Mouse (Mus musculus): ENCODE data around the gene Scrn2. TPM values are rescaled to one million over a fixed set of nuclear protein-coding genes. Genes with fewer than 3 reads are reported as not detected.
A peak's percentile ranks its signal among the peaks of the same experiment; 100 is the strongest.

Scrn2 gene
- polyA plus RNA-seq, 2 experiments = 5.7 to 5.8 TPM

- no peak overlapping the region for H3K27ac ChIP-seq
- no peak for DNase-seq (ENCODE audit: low read depth in 3 of 3, low spot score in 3 of 3)
- no peak overlapping the region for H3K9ac ChIP-seq (replicated peaks)
- no peaks in the 10 kb centered on the region for H3K4me1 ChIP-seq (replicated peaks; ENCODE audit: control insufficient read depth in 2 of 2, insufficient read depth in 2 of 2, low read length in 1 of 2)
- TF ChIP-seq EP300 (IDR thresholded peaks at IDR 0.05; ENCODE audit: low read depth) = no peak
- TF ChIP-seq CTCF (IDR thresholded peaks at IDR 0.05; ENCODE audit: low read depth) = no peak
- H3K27me3 ChIP-seq (ENCODE audit: control insufficient read depth, insufficient read depth, low read length) = no peaks in the 10 kb centered on the region
- no peaks in the 10 kb centered on the region for H3K9me3 ChIP-seq (ENCODE audit: control insufficient read depth, low read length)
- no peaks in the 10 kb centered on the region for H3K36me3 ChIP-seq (replicated peaks; ENCODE audit: control insufficient read depth, insufficient read depth, low read depth)
- no peak overlapping the region for H3K4me2 ChIP-seq (ENCODE audit: low read depth)
- no peak for ATAC-seq (ENCODE audit: insufficient read depth)
- 50% methylated on average over 9 of the region's 9 CpGs for WGBS (ENCODE audit: insufficient replicate concordance)
- no peak overlapping the region for H3K4me3 ChIP-seq (ENCODE audit: insufficient read depth in 1 of 2, low read depth in 2 of 2, low read length in 2 of 2)
These were observed 33.7 kb downstream of the Scrn2 start for GRCm38 (mm10) chr11:97063274-97063920.

GRCm38 (mm10) chr11:97063921-97064295 lies 34.2 kb downstream of the Scrn2 start:
- Histone ChIP-seq H3K9me3 (ENCODE audit: control insufficient read depth, low read length) (no peaks in the 10 kb centered on the region), H3K9ac (replicated peaks) (no peak overlapping the region), H3K4me3 (ENCODE audit: insufficient read depth in 1 of 2, low read depth in 2 of 2, low read length in 2 of 2) (no peak overlapping the region), H3K36me3 (replicated peaks; ENCODE audit: control insufficient read depth, insufficient read depth, low read depth) (no peaks in the 10 kb centered on the region), H3K4me1 (replicated peaks; ENCODE audit: control insufficient read depth in 2 of 2, insufficient read depth in 2 of 2, low read length in 1 of 2) (no peaks in the 10 kb centered on the region), H3K27me3 (ENCODE audit: control insufficient read depth, insufficient read depth, low read length) (no peaks in the 10 kb centered on the region), H3K4me2 (ENCODE audit: low read depth) (no peak overlapping the region), H3K27ac (no peak overlapping the region)
- no peak for ATAC-seq (ENCODE audit: insufficient read depth)
- 67% methylated on average over 3 of the region's 3 CpGs for WGBS (ENCODE audit: insufficient replicate concordance)
- TF ChIP-seq CTCF (IDR thresholded peaks at IDR 0.05; ENCODE audit: low read depth) (peak; percentile 48), EP300 (IDR thresholded peaks at IDR 0.05; ENCODE audit: low read depth) (no peak)
- no peak for DNase-seq (ENCODE audit: low read depth in 3 of 3, low spot score in 3 of 3)

GRCm38 (mm10) chr11:97065538-97066295 lies 36.0 kb downstream of the Scrn2 start:
- WGBS (ENCODE audit: insufficient replicate concordance) = 73% methylated on average over 12 of the region's 12 CpGs
- H3K9me3 ChIP-seq (ENCODE audit: control insufficient read depth, low read length) = no peaks in the 10 kb centered on the region
- ATAC-seq (ENCODE audit: insufficient read depth) (no peak), DNase-seq (ENCODE audit: low read depth in 3 of 3, low spot score in 3 of 3) (no peak)
- no peak overlapping the region for H3K4me3 ChIP-seq (ENCODE audit: insufficient read depth in 1 of 2, low read depth in 2 of 2, low read length in 2 of 2)
- no peak overlapping the region for H3K9ac ChIP-seq (replicated peaks)
- H3K4me1 ChIP-seq (replicated peaks; ENCODE audit: control insufficient read depth in 2 of 2, insufficient read depth in 2 of 2, low read length in 1 of 2) = no peaks in the 10 kb centered on the region
- no peaks in the 10 kb centered on the region for H3K36me3 ChIP-seq (replicated peaks; ENCODE audit: control insufficient read depth, insufficient read depth, low read depth)
- H3K4me2 ChIP-seq (ENCODE audit: low read depth) = no peak overlapping the region
- TF ChIP-seq EP300 (IDR thresholded peaks at IDR 0.05; ENCODE audit: low read depth) (no peak), CTCF (IDR thresholded peaks at IDR 0.05; ENCODE audit: low read depth) (no peak)
- no peaks in the 10 kb centered on the region for H3K27me3 ChIP-seq (ENCODE audit: control insufficient read depth, insufficient read depth, low read length)
- no peak overlapping the region for H3K27ac ChIP-seq

- TF ChIP-seq EP300 (IDR thresholded peaks at IDR 0.05; ENCODE audit: low read depth) = no peak
- no peak for TF ChIP-seq CTCF (IDR thresholded peaks at IDR 0.05; ENCODE audit: low read depth)
- no peak overlapping the region for H3K9ac ChIP-seq (replicated peaks)
- H3K27ac ChIP-seq = no peak overlapping the region
- DNase-seq (ENCODE audit: low read depth in 3 of 3, low spot score in 3 of 3) = no peak
- no peak overlapping the region for H3K4me2 ChIP-seq (ENCODE audit: low read depth)
- no peak for ATAC-seq (ENCODE audit: insufficient read depth)
- no peak overlapping the region for H3K4me3 ChIP-seq (ENCODE audit: insufficient read depth in 1 of 2, low read depth in 2 of 2, low read length in 2 of 2)
- H3K27me3 ChIP-seq (ENCODE audit: control insufficient read depth, insufficient read depth, low read length) = no peaks in the 10 kb centered on the region
- 70% methylated on average over 22 of the region's 22 CpGs for WGBS (ENCODE audit: insufficient replicate concordance)
- H3K4me1 ChIP-seq (replicated peaks; ENCODE audit: control insufficient read depth in 2 of 2, insufficient read depth in 2 of 2, low read length in 1 of 2) = no peaks in the 10 kb centered on the region
- no peaks in the 10 kb centered on the region for H3K9me3 ChIP-seq (ENCODE audit: control insufficient read depth, low read length)
- H3K36me3 ChIP-seq (replicated peaks; ENCODE audit: control insufficient read depth, insufficient read depth, low read depth) = no peaks in the 10 kb centered on the region
These were observed 37.1 kb downstream of the Scrn2 start for GRCm38 (mm10) chr11:97066656-97067360.

GRCm38 (mm10) chr11:97069333-97069732 lies 39.6 kb downstream of the Scrn2 start:
- Histone ChIP-seq H3K9ac (replicated peaks) (no peak overlapping the region), H3K4me2 (ENCODE audit: low read depth) (no peak overlapping the region), H3K27me3 (ENCODE audit: control insufficient read depth, insufficient read depth, low read length) (no peaks in the 10 kb centered on the region), H3K4me3 (ENCODE audit: insufficient read depth in 1 of 2, low read depth in 2 of 2, low read length in 2 of 2) (no peak overlapping the region), H3K9me3 (ENCODE audit: control insufficient read depth, low read length) (no peaks in the 10 kb centered on the region), H3K27ac (no peak overlapping the region), H3K36me3 (replicated peaks; ENCODE audit: control insufficient read depth, insufficient read depth, low read depth) (no peaks in the 10 kb centered on the region), H3K4me1 (replicated peaks; ENCODE audit: control insufficient read depth in 2 of 2, insufficient read depth in 2 of 2, low read length in 1 of 2) (no peaks in the 10 kb centered on the region)
- WGBS (ENCODE audit: insufficient replicate concordance) = 68% methylated on average over 1 of the region's 1 CpGs
- DNase-seq (ENCODE audit: low read depth in 3 of 3, low spot score in 3 of 3) (no peak), ATAC-seq (ENCODE audit: insufficient read depth) (no peak)
- TF ChIP-seq CTCF (IDR thresholded peaks at IDR 0.05; ENCODE audit: low read depth) (no peak), EP300 (IDR thresholded peaks at IDR 0.05; ENCODE audit: low read depth) (no peak)

All from liver, embryonic 14.5 days (tissue).